Mouse (Mus musculus) lung, postnatal 10 days (tissue): Measurements from ENCODE around the gene Uso1.

Experiments
- DNase-seq: peaks from one replicate; pipeline ENCODE4 v3.0.0; 2021

The Uso1 gene

GRCm38 (mm10) chr5:92137239-92138046, at the start of gene Uso1:
Gene Uso1 (plus strand): TSS chr5:92137938.
- peak; percentile 99 for DNase-seq

GRCm38 (mm10) chr5:92093263-92094061, 44.3 kb upstream of the Uso1 start:
- no peak for DNase-seq

- no peak for DNase-seq
These were observed 43.7 kb upstream of the Uso1 start for GRCm38 (mm10) chr5:92094062-92094415.

GRCm38 (mm10) chr5:92096786-92097185, 41.0 kb upstream of the Uso1 start:
- DNase-seq: no peak

- no peak for DNase-seq
These were observed 40.0 kb upstream of the Uso1 start for GRCm38 (mm10) chr5:92097779-92098178.

- DNase-seq: no peak
These were observed 39.2 kb upstream of the Uso1 start for GRCm38 (mm10) chr5:92098351-92099109.

GRCm38 (mm10) chr5:92101601-92102000, 36.1 kb upstream of the Uso1 start:
- DNase-seq: no peak

- peak; percentile 37 for DNase-seq
These were observed 34.7 kb upstream of the Uso1 start for GRCm38 (mm10) chr5:92103062-92103461.

GRCm38 (mm10) chr5:92103816-92104415, 33.8 kb upstream of the Uso1 start:
- DNase-seq: no peak

GRCm38 (mm10) chr5:92106327-92107125, 31.2 kb upstream of the Uso1 start:
- DNase-seq: no peak

- no peak for DNase-seq
These were observed 30.5 kb upstream of the Uso1 start for GRCm38 (mm10) chr5:92107282-92107681.

- no peak for DNase-seq
These were observed 26.9 kb upstream of the Uso1 start for GRCm38 (mm10) chr5:92110818-92111355.

- DNase-seq: no peak
These were observed 25.6 kb upstream of the Uso1 start for GRCm38 (mm10) chr5:92112175-92112574.

- DNase-seq: no peak
These were observed 25.2 kb upstream of the Uso1 start for GRCm38 (mm10) chr5:92112585-92112984.

- no peak for DNase-seq
These were observed 24.3 kb upstream of the Uso1 start for GRCm38 (mm10) chr5:92113484-92113883.

GRCm38 (mm10) chr5:92114223-92114622, 23.5 kb upstream of the Uso1 start:
- no peak for DNase-seq

- DNase-seq: no peak
These were observed 22.8 kb upstream of the Uso1 start for GRCm38 (mm10) chr5:92114939-92115338.

- DNase-seq: peak; percentile 81
These were observed 19.8 kb upstream of the Uso1 start for GRCm38 (mm10) chr5:92117823-92118403.

GRCm38 (mm10) chr5:92121636-92122035, 16.1 kb upstream of the Uso1 start:
- DNase-seq: no peak

GRCm38 (mm10) chr5:92125446-92125845, 12.3 kb upstream of the Uso1 start:
- no peak for DNase-seq

GRCm38 (mm10) chr5:92127141-92127625, 10.6 kb upstream of the Uso1 start:
- no peak for DNase-seq
